Mouse (Mus musculus): ENCODE measurements around the gene Emc1. TPM values are rescaled to one million over a fixed set of nuclear protein-coding genes. Genes with fewer than 3 reads are reported as not detected.
A peak's percentile ranks its signal among the peaks of the same experiment; 100 is the strongest.

Emc1 gene
- 7.9 and 8.8 TPM in 2 replicates for polyA plus RNA-seq (2015; fragmentation: Nextera tagmentation; extraction: Ambion mirVana)

- WGBS = under 1% methylated on average over 64 of the region's 64 CpGs
- Histone ChIP-seq H3K4me1 (replicated peaks; ENCODE audit: control insufficient read depth, insufficient read depth, low read length) (0 out of 2 replicates have a peak, but pooled peaks cover 7% of the 10 kb centered on the region), H3K9me3 (ENCODE audit: control insufficient read depth) (no peaks in the 10 kb centered on the region), H3K4me3 (ENCODE audit: low read depth, low read length) (peak within 1 kb of the TSS; percentile 68), H3K27ac (ENCODE audit: low read depth, low read length) (peak within 1 kb of the TSS; percentile 97), H3K9ac (ENCODE audit: low read depth, low read length) (peak within 1 kb of the TSS; percentile 85), H3K36me3 (ENCODE audit: control insufficient read depth, insufficient read depth) (peaks cover 41% of the 10 kb centered on the region), H3K4me2 (replicated peaks; ENCODE audit: low read depth) (peak within 1 kb of the TSS; percentile 73), H3K27me3 (replicated peaks; ENCODE audit: control insufficient read depth, insufficient read depth, low read length) (no peaks in the 10 kb centered on the region)
- no peak for TF ChIP-seq CTCF (IDR thresholded peaks at IDR 0.05; ENCODE audit: low read depth)
- peak; percentile 92 for ATAC-seq
Measured at GRCm38 (mm10) chr4:139351931-139352711, at the start of gene Emc1, which contains the start of the genes Mrto4 and Ubr4. Gene Emc1 (plus strand): TSS chr4:139352587. Gene Mrto4 (minus strand): TSS chr4:139352576. Gene Ubr4 (plus strand): TSS chr4:139352609.

DNA sequence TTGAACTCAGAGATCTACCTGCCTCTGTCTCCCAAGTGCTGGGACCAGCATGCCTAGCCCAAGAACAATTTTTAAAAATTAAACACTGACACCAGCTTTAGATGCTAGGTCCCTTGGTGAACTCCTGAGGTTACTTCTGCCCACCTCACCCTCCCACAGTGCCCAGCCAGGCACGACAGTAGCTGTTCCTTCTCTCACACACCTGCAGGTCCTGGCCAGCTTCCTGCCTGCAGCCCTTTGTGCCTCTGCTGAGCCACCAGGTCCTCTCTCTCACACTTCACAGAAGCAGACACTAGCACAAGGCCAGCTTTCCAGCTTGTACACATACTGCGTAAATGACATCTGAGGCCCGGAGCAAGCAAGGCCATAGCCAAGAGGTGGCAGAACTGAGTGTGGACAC lies 46.9 kb upstream of the Emc1 start:
- 86% methylated on average over 3 of the region's 3 CpGs for WGBS
- no peak for ATAC-seq
- TF ChIP-seq CTCF (IDR thresholded peaks at IDR 0.05; ENCODE audit: low read depth) = no peak

DNA sequence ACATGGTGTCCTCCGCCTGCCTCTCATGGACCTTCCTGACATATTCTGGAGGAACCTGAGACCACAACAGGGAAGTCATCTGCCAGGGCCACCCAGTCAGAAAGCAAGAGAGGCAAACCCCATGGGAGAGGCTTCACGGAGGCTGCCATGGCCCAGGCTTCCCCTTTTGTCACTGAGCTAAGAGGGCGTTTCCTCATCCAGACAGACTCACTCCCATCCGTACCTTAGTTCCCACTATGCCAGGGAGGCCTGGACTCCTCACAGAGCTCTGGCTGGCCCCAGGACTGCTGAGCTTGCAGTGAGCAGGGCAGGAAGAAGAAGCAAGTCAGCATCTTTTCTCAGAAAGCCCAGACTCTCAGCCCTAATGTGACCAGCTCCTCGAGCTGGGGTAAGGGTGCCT lies 44.5 kb upstream of the Emc1 start:
- TF ChIP-seq CTCF (IDR thresholded peaks at IDR 0.05; ENCODE audit: low read depth) = no peak
- Histone ChIP-seq H3K4me2 (replicated peaks; ENCODE audit: low read depth) (peak overlapping the region; percentile 94; the same call in 1 of the 2 replicates), H3K9ac (ENCODE audit: low read depth, low read length) (no peak overlapping the region), H3K36me3 (ENCODE audit: control insufficient read depth, insufficient read depth) (peaks cover 18% of the 10 kb centered on the region), H3K4me3 (ENCODE audit: low read depth, low read length) (no peak overlapping the region), H3K27me3 (replicated peaks; ENCODE audit: control insufficient read depth, insufficient read depth, low read length) (no peaks in the 10 kb centered on the region), H3K4me1 (replicated peaks; ENCODE audit: control insufficient read depth, insufficient read depth, low read length) (no peaks in the 10 kb centered on the region), H3K27ac (ENCODE audit: low read depth, low read length) (no peak overlapping the region), H3K9me3 (ENCODE audit: control insufficient read depth) (no peaks in the 10 kb centered on the region)
- no peak for ATAC-seq
- 70% methylated on average over 5 of the region's 5 CpGs for WGBS

More for the DNA sequence above, 46.9 kb upstream of the Emc1 start:
- Histone ChIP-seq H3K4me3 (ENCODE audit: low read depth, low read length) (no peak overlapping the region), H3K9me3 (ENCODE audit: control insufficient read depth) (no peaks in the 10 kb centered on the region), H3K36me3 (ENCODE audit: control insufficient read depth, insufficient read depth) (peaks cover 42% of the 10 kb centered on the region), H3K27ac (ENCODE audit: low read depth, low read length) (no peak overlapping the region), H3K27me3 (replicated peaks; ENCODE audit: control insufficient read depth, insufficient read depth, low read length) (no peaks in the 10 kb centered on the region), H3K9ac (ENCODE audit: low read depth, low read length) (no peak overlapping the region), H3K4me1 (replicated peaks; ENCODE audit: control insufficient read depth, insufficient read depth, low read length) (no peaks in the 10 kb centered on the region), H3K4me2 (replicated peaks; ENCODE audit: low read depth) (no peak overlapping the region)

- H3K4me3 ChIP-seq (ENCODE audit: low read depth, low read length) = peak overlapping the region; percentile 85
- H3K4me2 ChIP-seq (replicated peaks; ENCODE audit: low read depth) = peak overlapping the region; percentile 94
- H3K27ac ChIP-seq (ENCODE audit: low read depth, low read length) = peak overlapping the region; percentile 91; the same call in 1 of the 2 replicates
- H3K36me3 ChIP-seq (ENCODE audit: control insufficient read depth, insufficient read depth) = peaks cover 26% of the 10 kb centered on the region
- H3K9me3 ChIP-seq (ENCODE audit: control insufficient read depth) = no peaks in the 10 kb centered on the region
- ATAC-seq = no peak
- H3K4me1 ChIP-seq (replicated peaks; ENCODE audit: control insufficient read depth, insufficient read depth, low read length) = no peaks in the 10 kb centered on the region
- peak overlapping the region; percentile 88; the same call in 1 of the 2 replicates for H3K9ac ChIP-seq (ENCODE audit: low read depth, low read length)
- TF ChIP-seq CTCF (IDR thresholded peaks at IDR 0.05; ENCODE audit: low read depth) = peak; percentile 54
- WGBS = 22% methylated on average over 6 of the region's 6 CpGs
- no peaks in the 10 kb centered on the region for H3K27me3 ChIP-seq (replicated peaks; ENCODE audit: control insufficient read depth, insufficient read depth, low read length)
Measured at GRCm38 (mm10) chr4:139309651-139310050, 42.7 kb upstream of the Emc1 start.

GRCm38 (mm10) chr4:139310171-139310898 lies 42.1 kb upstream of the Emc1 start, which contains the start of the genes Pqlc2 and Akr7a5:
Gene Pqlc2 (minus strand): TSS chr4:139310708.
Gene Akr7a5 (plus strand): TSS chr4:139310744.
- Histone ChIP-seq H3K9me3 (ENCODE audit: control insufficient read depth) (no peaks in the 10 kb centered on the region), H3K4me3 (ENCODE audit: low read depth, low read length) (peak within 1 kb of the TSS; percentile 85), H3K9ac (ENCODE audit: low read depth, low read length) (peak within 1 kb of the TSS; percentile 88), H3K4me2 (replicated peaks; ENCODE audit: low read depth) (peak within 1 kb of the TSS; percentile 94), H3K4me1 (replicated peaks; ENCODE audit: control insufficient read depth, insufficient read depth, low read length) (no peaks in the 10 kb centered on the region), H3K27me3 (replicated peaks; ENCODE audit: control insufficient read depth, insufficient read depth, low read length) (no peaks in the 10 kb centered on the region), H3K27ac (ENCODE audit: low read depth, low read length) (peak within 1 kb of the TSS; percentile 91), H3K36me3 (ENCODE audit: control insufficient read depth, insufficient read depth) (peaks cover 26% of the 10 kb centered on the region)
- peak; percentile 73 for ATAC-seq
- WGBS = under 1% methylated on average over 56 of the region's 63 CpGs
- no peak for TF ChIP-seq CTCF (IDR thresholded peaks at IDR 0.05; ENCODE audit: low read depth)
